In genomic region chr11:11822181-11823095, GRCm38 (mm10) we compare ENCODE assay signal across 8 mouse cellular contexts. TPM values are rescaled to one million over a fixed set of nuclear protein-coding genes. Genes with fewer than 3 reads are reported as not detected.
DNase-seq lines count a peak whose midpoint lies in the region; ATAC-seq and TF ChIP-seq lines count a peak whose summit lies in the region.

No protein-coding gene starts in this region.

- H3K4me2 ChIP-seq in forebrain, embryonic 12.5 days: peak overlapping the region; percentile 30; the same call in 1 of the 2 replicates
- H3K4me2 ChIP-seq in limb, embryonic 14.5 days (replicated peaks; ENCODE audit: low read depth, low read length, severe bottlenecking): peak overlapping the region; percentile 10
- H3K4me2 ChIP-seq in stomach, postnatal 0 days (replicated peaks; ENCODE audit: low read depth): no peak overlapping the region

- 6% methylated on average over 20 of the region's 20 CpGs for WGBS in forebrain, embryonic 12.5 days
- 11% methylated on average over 20 of the region's 20 CpGs for WGBS in limb, embryonic 14.5 days
- WGBS in stomach, postnatal 0 days: 28% methylated on average over 20 of the region's 20 CpGs

- no peaks in the 10 kb centered on the region for H3K9me3 ChIP-seq in forebrain, embryonic 12.5 days
- H3K9me3 ChIP-seq in limb, embryonic 14.5 days (ENCODE audit: control insufficient read depth, low read length): no peaks in the 10 kb centered on the region
- H3K9me3 ChIP-seq in stomach, postnatal 0 days (ENCODE audit: control insufficient read depth, low read length): no peaks in the 10 kb centered on the region

- H3K27me3 ChIP-seq in forebrain, embryonic 12.5 days: peaks cover 3% of the 10 kb centered on the region; the same call in 1 of the 2 replicates
- no peaks in the 10 kb centered on the region for H3K27me3 ChIP-seq in limb, embryonic 14.5 days (ENCODE audit: control insufficient read depth, insufficient read depth, low read length)
- H3K27me3 ChIP-seq in stomach, postnatal 0 days (ENCODE audit: control insufficient read depth, insufficient read depth, low read length): no peaks in the 10 kb centered on the region

- peaks cover 53% of the 10 kb centered on the region for H3K4me1 ChIP-seq in forebrain, embryonic 12.5 days
- peaks cover 60% of the 10 kb centered on the region for H3K4me1 ChIP-seq in limb, embryonic 14.5 days (ENCODE audit: control insufficient read depth, insufficient read depth, low read length)
- no peaks in the 10 kb centered on the region; the same call in 1 of the 2 replicates for H3K4me1 ChIP-seq in stomach, postnatal 0 days (replicated peaks; ENCODE audit: control insufficient read depth, insufficient read depth)

- H3K27ac ChIP-seq in forebrain, embryonic 12.5 days: peak overlapping the region; percentile 89
- peak overlapping the region; percentile 96 for H3K27ac ChIP-seq in limb, embryonic 14.5 days (replicated peaks; ENCODE audit: low read depth, low read length)
- peak overlapping the region; percentile 83 for H3K27ac ChIP-seq in stomach, postnatal 0 days (replicated peaks)

- ATAC-seq in forebrain, embryonic 12.5 days (ENCODE audit: low FRiP score): peak; percentile 18
- 0 out of 2 replicates have a peak, but pooled peaks have one; percentile 3 for ATAC-seq in limb, embryonic 14.5 days (ENCODE audit: low FRiP score, low read depth)
- no peak for ATAC-seq in stomach, postnatal 0 days (ENCODE audit: low FRiP score, low TSS enrichment)
- no peak for ATAC-seq in monocyte, adult 5-6 weeks (replicated peaks; ENCODE audit: insufficient number of reproducible peaks, low FRiP score, low TSS enrichment, poor library complexity, severe bottlenecking)

- no peak for TF ChIP-seq CTCF in stomach, postnatal 0 days (IDR thresholded peaks at IDR 0.05; ENCODE audit: low read depth)

- DNase-seq in right cerebral cortex, postnatal 10 days (ENCODE audit: low spot score in 2 of 2): peak; percentile 38 to 42
- no peak for DNase-seq in right cerebral cortex, postnatal 14 days
- DNase-seq in limb, embryonic 14.5 days (ENCODE audit: low spot score): peak; percentile 58
- no peak for DNase-seq in stomach, postnatal 0 days (ENCODE audit: low spot score)
- no peak for DNase-seq in left cerebral cortex, adult 9 months (ENCODE audit: low spot score in 2 of 2)
- no peak for DNase-seq in cerebellum, adult 11-12 months

- peak overlapping the region; percentile 43; the same call in 1 of the 2 replicates for H3K9ac ChIP-seq in forebrain, embryonic 12.5 days
- peak overlapping the region; percentile 46 for H3K9ac ChIP-seq in limb, embryonic 14.5 days (ENCODE audit: low read depth, low read length, severe bottlenecking)
- H3K9ac ChIP-seq in stomach, postnatal 0 days (ENCODE audit: low read length): peak overlapping the region; percentile 2; the same call in 1 of the 2 replicates

- no peak for TF ChIP-seq POLR2A in limb, embryonic 14.5 days (IDR thresholded peaks at IDR 0.05; ENCODE audit: borderline replicate concordance, extremely low read depth, insufficient read depth, insufficient read length)

- H3K4me3 ChIP-seq in forebrain, embryonic 12.5 days (replicated peaks): no peak overlapping the region
- no peak overlapping the region for H3K4me3 ChIP-seq in limb, embryonic 14.5 days (replicated peaks; ENCODE audit: low read length)
- H3K4me3 ChIP-seq in stomach, postnatal 0 days (ENCODE audit: low read depth, low read length): no peak overlapping the region

- no peak for TF ChIP-seq EP300 in stomach, postnatal 0 days (optimal IDR thresholded peaks at IDR 0.05)

- H3K36me3 ChIP-seq in forebrain, embryonic 12.5 days (replicated peaks): no peaks in the 10 kb centered on the region
- no peaks in the 10 kb centered on the region for H3K36me3 ChIP-seq in limb, embryonic 14.5 days (ENCODE audit: control insufficient read depth, insufficient read depth, low read length)
- no peaks in the 10 kb centered on the region for H3K36me3 ChIP-seq in stomach, postnatal 0 days (ENCODE audit: control insufficient read depth, insufficient read depth, low read length)

RNA-seq across cellular contexts. Expression of gene Fignl1, which starts 13.7 kb away (rescaled TPM):
- 76.3 and 80.5 TPM in 2 replicates for polyA plus RNA-seq in forebrain, embryonic 12.5 days (2016; fragmentation: Nextera tagmentation; extraction: Ambion mirVana)
- 20.0 and 21.2 TPM in 2 replicates for polyA plus RNA-seq in limb, embryonic 14.5 days (2012; rRNA removed)
- 43.2 and 46.5 TPM in 2 replicates for polyA plus RNA-seq in limb, embryonic 14.5 days (2014; fragmentation: Nextera tagmentation; extraction: Ambion mirVana)
- 9.5 and 10.5 TPM in 2 replicates for polyA plus RNA-seq in stomach, postnatal 0 days (2015; fragmentation: Nextera tagmentation; extraction: Ambion mirVana)
- total RNA-seq in monocyte, adult 5-6 weeks (2017): 1.8 to 4.7 TPM (median 4.7 TPM) in 3 replicates

Comparison
In these comparisons a context has a peak if more than half of its experiments do, and no peak if none do; other contexts are left out.
1. DNase-seq: peak in right cerebral cortex, postnatal 10 days (2 of 2) and limb, embryonic 14.5 days (single experiment); none in right cerebral cortex, postnatal 14 days (single experiment), stomach, postnatal 0 days (single experiment), left cerebral cortex, adult 9 months (0 of 2) and cerebellum, adult 11-12 months (single experiment).
2. ATAC-seq: peak in forebrain, embryonic 12.5 days (single experiment) and limb, embryonic 14.5 days (single experiment); none in stomach, postnatal 0 days (single experiment) and monocyte, adult 5-6 weeks (single experiment).
3. Peak in every context shown above with its lines, with median percentiles within 50 percentile points of each other: H3K27ac ChIP-seq and H3K9ac ChIP-seq.